Mouse (Mus musculus) lung, adult 2 months (tissue): Measurements from ENCODE around the gene Tcam1.

ENCODE experiments used
- CTCF ChIP-seq: fragments of 200-500 bp; IDR thresholded peaks from 2 replicates; pipeline ENCODE4 v1.5.1; 2011; ENCODE audit warnings: mild to moderate bottlenecking, low read length, control low read depth; ENCODE audit not compliant: insufficient read depth
- POLR2A ChIP-seq: fragments of 200-500 bp; IDR thresholded peaks from 2 replicates; pipeline ENCODE4 v1.6.1; 2011; ENCODE audit warnings: low read depth, mild to moderate bottlenecking, control low read depth, low read length, borderline replicate concordance; ENCODE audit errors: extremely low read depth

DNA sequence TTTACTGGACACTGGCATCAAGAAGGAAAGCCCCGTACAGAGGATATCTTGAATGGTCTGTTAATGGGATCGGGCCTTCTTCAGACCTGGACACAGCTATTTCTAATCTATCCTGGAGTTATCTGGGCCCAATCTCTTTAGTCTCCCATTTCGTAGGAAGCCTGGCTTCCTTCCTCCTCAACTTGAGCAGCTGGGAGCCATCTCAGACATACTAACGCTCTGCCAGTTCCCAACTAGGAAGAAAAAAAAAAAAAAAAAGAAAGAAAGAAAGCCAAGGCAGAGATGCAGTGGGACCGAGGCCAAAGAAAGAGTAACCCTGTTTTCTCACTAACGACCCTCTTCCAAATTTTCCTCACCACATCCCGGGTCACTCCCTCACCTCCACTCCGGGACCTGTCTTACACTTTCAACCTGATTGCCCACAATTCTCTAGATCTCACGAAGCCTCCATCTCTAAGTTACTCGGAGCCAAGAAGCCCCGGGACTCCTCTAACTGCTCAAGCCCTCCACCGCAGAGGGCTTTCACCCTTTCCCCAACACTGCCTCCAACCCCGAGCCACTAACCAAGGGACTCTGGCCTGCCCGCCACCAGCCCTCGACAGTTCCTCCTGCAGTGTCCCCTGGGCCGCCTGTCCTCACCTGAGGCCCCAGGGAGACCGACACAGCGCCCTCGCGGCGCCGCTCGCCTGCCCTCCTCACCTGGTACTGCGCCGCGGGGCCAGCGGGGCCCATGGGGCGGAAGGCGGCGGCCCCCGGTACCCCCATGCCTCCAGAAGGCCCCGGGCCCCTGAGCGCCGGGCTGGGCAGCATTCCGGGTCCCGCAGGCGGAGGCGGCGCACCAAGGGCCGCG, 4.5 kb upstream of the Tcam1 start:
- TF ChIP-seq CTCF (no peak), POLR2A (no peak)
